Mouse (Mus musculus) midbrain, postnatal 0 days (tissue): Measurements from ENCODE around the gene Tnfrsf18. TPM values are rescaled to one million over a fixed set of nuclear protein-coding genes. Genes with fewer than 3 reads are reported as not detected.

ENCODE experiments used
- ATAC-seq: fragments of 200-750 bp; cut with Nextera tagmentation; 2 replicates; pipeline ENCODE4 v1.8.0; 2017; ENCODE audit warnings: moderate number of reproducible peaks, mild to moderate bottlenecking, moderate TSS enrichment, moderate library complexity; ENCODE audit not compliant: low FRiP score
- DNase-seq: peaks from one replicate; pipeline ENCODE4 v3.0.0-alpha.2; 2015; ENCODE audit warnings: low spot score
- H3K27ac ChIP-seq: fragments of 300-500 bp; sonication (generic); 2 replicates; pipeline ENCODE4 v1.5.1; 2014; ENCODE audit warnings: low read depth, mild to moderate bottlenecking, low read length, mixed read lengths
- H3K27me3 ChIP-seq: fragments of 300-500 bp; sonication (generic); 2 replicates; pipeline ENCODE4 v1.6.1; 2014; ENCODE audit warnings: low read length, control low read depth, mixed read lengths; ENCODE audit not compliant: insufficient read depth
- H3K36me3 ChIP-seq: fragments of 300-500 bp; sonication (generic); 2 replicates; pipeline ENCODE4 v1.6.1; 2014; ENCODE audit warnings: low read length, control low read depth, mixed read lengths; ENCODE audit not compliant: insufficient read depth
- H3K4me1 ChIP-seq: fragments of 300-500 bp; sonication (generic); 2 replicates; pipeline ENCODE4 v1.6.1; 2014; ENCODE audit warnings: mild to moderate bottlenecking, control low read depth, antibody characterized with exemption, low read length, mixed read lengths; ENCODE audit not compliant: insufficient read depth
- H3K4me2 ChIP-seq: fragments of 300-500 bp; sonication (generic); 2 replicates; pipeline ENCODE4 v1.6.1; 2014; ENCODE audit warnings: low read depth, mild to moderate bottlenecking, low read length, mixed read lengths; ENCODE audit not compliant: poor library complexity, severe bottlenecking
- H3K4me3 ChIP-seq: fragments of 300-500 bp; sonication (generic); 2 replicates; pipeline ENCODE4 v1.5.1; 2014; ENCODE audit warnings: low read depth, mild to moderate bottlenecking, low read length, moderate library complexity
- H3K9ac ChIP-seq: fragments of 300-500 bp; sonication (generic); replicated peaks from 2 replicates; pipeline ENCODE4 v1.6.1; 2014; ENCODE audit warnings: mild to moderate bottlenecking, low read length, moderate library complexity, mixed read lengths; ENCODE audit not compliant: poor library complexity, severe bottlenecking
- H3K9me3 ChIP-seq: fragments of 300-500 bp; sonication (generic); 2 replicates; pipeline ENCODE4 v1.6.1; 2016; ENCODE audit warnings: low read length, control low read depth
- CTCF ChIP-seq: IDR thresholded peaks from 2 replicates; pipeline ENCODE4 v1.5.1; 2016; ENCODE audit warnings: antibody characterized with exemption, mild to moderate bottlenecking
- WGBS: fragments of 180-500 bp; shearing (Covaris S2); extraction: QIAGEN DNeasy Blood & Tissue Kit; methylation state at CpG from one replicate; pipeline ENCODE4 v1.1.7; 2014; 5-methylcytosine and 5-hydroxymethylcytosine counted together
- polyA plus RNA-seq: library from polyadenylated mRNA; unstranded; fragments of >200 nt; fragmentation: Nextera tagmentation; extraction: Ambion mirVana; gene quantifications from 2 replicates; pipeline ENCODE4 v1.2.1, GENCODE M21; 2015
- total RNA-seq: library from RNA; depleted of rRNA; stranded (reverse); fragments of >200 nt; gene quantifications from 2 replicates; pipeline ENCODE4 v1.2.3, GENCODE M21; 2014; rRNA removed

Gene Tnfrsf18
- total RNA-seq (not detected in 2 replicates), polyA plus RNA-seq (1.5 and 2.2 TPM in 2 replicates)

DNA sequence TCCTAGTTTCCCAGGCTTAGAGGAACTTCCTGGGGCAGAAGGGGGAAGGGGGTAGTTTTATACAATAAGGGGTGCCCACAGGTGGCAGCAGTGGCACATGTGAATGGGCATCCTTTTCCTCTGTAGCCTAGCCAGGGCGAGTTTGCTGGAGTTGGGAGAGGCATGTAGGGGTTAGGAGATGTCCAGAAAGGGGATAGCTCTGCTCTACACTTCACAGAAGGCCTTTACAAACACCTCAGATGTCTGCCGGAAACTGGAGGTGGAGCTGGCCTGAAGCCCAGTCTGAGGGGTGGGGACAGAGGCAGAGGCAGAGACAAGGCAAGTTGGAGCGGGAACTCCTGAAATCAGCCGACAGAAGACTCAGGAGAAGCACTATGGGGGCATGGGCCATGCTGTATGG, at the start of gene Tnfrsf18:
Gene Tnfrsf18, plus strand, starts transcription at position 152 of the 400 bp plus-strand sequence.
- WGBS: 66% methylated on average over 4 of the region's 4 CpGs
- DNase-seq: no peak
- H3K27me3 ChIP-seq: no peaks in the 10 kb centered on the region

GRCm38 (mm10) chr4:155981436-155982082, 44.4 kb upstream of the Tnfrsf18 start:
- Histone ChIP-seq H3K4me2 (no peak overlapping the region), H3K36me3 (no peaks in the 10 kb centered on the region), H3K9ac (no peak overlapping the region), H3K4me1 (no peaks in the 10 kb centered on the region), H3K4me3 (no peak overlapping the region), H3K27me3 (no peaks in the 10 kb centered on the region), H3K9me3 (no peaks in the 10 kb centered on the region), H3K27ac (no peak overlapping the region)
- TF ChIP-seq CTCF: no peak
- DNase-seq (no peak), ATAC-seq (no peak)
- WGBS: 82% methylated on average over 12 of the region's 12 CpGs

More for the DNA sequence above, at the start of gene Tnfrsf18:
- Histone ChIP-seq H3K9ac (no peak within 1 kb of the TSS), H3K36me3 (peaks cover 21% of the 10 kb centered on the region), H3K4me3 (no peak within 1 kb of the TSS), H3K4me2 (no peak within 1 kb of the TSS), H3K27ac (no peak within 1 kb of the TSS), H3K4me1 (peaks cover 10% of the 10 kb centered on the region), H3K9me3 (no peaks in the 10 kb centered on the region)
- TF ChIP-seq CTCF: no peak
- ATAC-seq: no peak

DNA sequence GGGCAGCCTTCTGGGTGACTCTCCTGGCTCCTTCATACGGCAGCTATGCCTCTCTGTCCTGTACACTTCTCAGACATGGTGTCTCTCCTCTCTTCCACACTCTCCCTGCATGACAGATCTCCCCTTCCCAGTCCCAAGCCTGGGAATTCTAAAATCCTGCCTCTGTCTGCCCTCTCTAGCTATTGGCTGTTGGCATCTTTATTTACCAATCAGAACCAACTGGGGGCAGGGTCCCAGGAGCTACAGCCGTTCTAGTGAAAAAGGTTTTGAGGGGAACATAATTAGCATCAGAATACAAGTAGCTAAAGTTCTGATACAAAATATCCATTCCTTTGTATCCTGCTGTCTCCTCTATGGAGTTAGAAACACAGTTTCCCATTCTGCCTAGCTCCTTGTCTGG, 42.2 kb upstream of the Tnfrsf18 start:
- Histone ChIP-seq H3K9me3 (no peaks in the 10 kb centered on the region), H3K4me2 (no peak overlapping the region), H3K36me3 (no peaks in the 10 kb centered on the region), H3K27ac (no peak overlapping the region), H3K4me1 (no peaks in the 10 kb centered on the region), H3K27me3 (no peaks in the 10 kb centered on the region), H3K9ac (no peak overlapping the region), H3K4me3 (no peak overlapping the region)
- DNase-seq (no peak), ATAC-seq (no peak)
- TF ChIP-seq CTCF: no peak
- 5% methylated on average over 2 of the region's 2 CpGs for WGBS

DNA sequence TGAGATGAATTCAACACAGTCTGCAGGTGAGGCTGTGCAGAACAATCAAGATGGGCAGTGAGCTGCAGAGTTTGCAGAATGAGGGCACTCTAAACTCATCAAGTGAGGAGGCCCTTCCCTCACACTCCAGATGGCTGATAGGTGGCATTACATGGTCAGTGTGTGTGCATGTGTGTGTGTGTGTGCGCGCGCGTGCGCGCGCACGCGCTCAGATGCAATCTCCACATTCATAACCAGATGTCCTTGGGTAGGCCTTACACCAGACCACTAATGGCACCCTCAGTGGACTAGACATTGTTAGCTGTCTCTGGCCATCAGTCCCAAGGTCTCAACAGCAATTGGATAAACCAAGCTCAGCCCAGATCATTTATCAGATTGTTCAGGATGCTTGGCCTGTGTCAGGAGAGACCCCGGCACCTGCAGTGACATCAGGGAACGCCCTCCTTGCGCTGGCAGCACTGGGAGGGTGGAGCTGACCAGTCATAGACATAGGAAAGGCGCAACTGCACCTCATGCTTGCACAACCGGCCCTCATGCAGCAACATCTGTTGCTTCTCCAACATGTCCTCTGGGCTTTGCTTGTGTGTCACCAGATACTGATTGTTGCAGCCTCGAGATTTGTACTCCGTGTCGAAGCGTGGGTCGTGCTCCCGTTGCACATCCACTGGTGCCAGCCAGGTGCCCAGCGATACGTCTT, 34.6 kb upstream of the Tnfrsf18 start:
- 0 out of 2 replicates have a peak, but pooled peaks cover 3% of the 10 kb centered on the region for H3K36me3 ChIP-seq
- DNase-seq (no peak), ATAC-seq (peak; percentile 0; the same call in 1 of the 2 replicates)
- peak overlapping the region; percentile 95 for H3K4me2 ChIP-seq
- peak overlapping the region; percentile 73 for H3K4me3 ChIP-seq
- 86% methylated on average over 22 of the region's 22 CpGs for WGBS
- peak overlapping the region; percentile 72 for H3K9ac ChIP-seq
- H3K4me1 ChIP-seq: peaks cover 7% of the 10 kb centered on the region
- no peak for TF ChIP-seq CTCF
- H3K27me3 ChIP-seq: no peaks in the 10 kb centered on the region
- H3K9me3 ChIP-seq: no peaks in the 10 kb centered on the region
- H3K27ac ChIP-seq: peak overlapping the region; percentile 94

DNA sequence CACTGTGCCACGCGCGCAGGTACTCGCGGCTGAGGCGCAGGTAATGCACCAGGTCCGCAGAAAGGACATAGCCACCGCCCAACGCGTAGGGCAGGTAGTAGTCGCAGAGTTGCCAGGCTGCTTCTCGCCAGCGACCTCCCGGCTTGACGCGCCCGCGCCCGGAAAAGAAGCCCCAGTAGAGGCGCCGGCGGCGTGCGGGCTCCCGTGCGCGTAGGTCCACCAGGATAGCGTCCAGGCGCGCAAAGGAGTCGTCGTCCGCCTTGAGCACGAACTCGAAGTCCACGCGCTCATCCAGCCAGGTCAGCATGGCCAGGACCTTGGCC, 34.1 kb upstream of the Tnfrsf18 start:
- peak overlapping the region; percentile 95 for H3K4me2 ChIP-seq
- H3K9ac ChIP-seq: peak overlapping the region; percentile 72
- H3K36me3 ChIP-seq: 0 out of 2 replicates have a peak, but pooled peaks cover 7% of the 10 kb centered on the region
- TF ChIP-seq CTCF: no peak
- ATAC-seq: peak; percentile 14
- peak overlapping the region; percentile 94 for H3K27ac ChIP-seq
- peak overlapping the region; percentile 73 for H3K4me3 ChIP-seq
- no peaks in the 10 kb centered on the region for H3K9me3 ChIP-seq
- H3K4me1 ChIP-seq: peaks cover 7% of the 10 kb centered on the region
- WGBS: 26% methylated on average over 33 of the region's 37 CpGs
- no peaks in the 10 kb centered on the region for H3K27me3 ChIP-seq
- DNase-seq: no peak

DNA sequence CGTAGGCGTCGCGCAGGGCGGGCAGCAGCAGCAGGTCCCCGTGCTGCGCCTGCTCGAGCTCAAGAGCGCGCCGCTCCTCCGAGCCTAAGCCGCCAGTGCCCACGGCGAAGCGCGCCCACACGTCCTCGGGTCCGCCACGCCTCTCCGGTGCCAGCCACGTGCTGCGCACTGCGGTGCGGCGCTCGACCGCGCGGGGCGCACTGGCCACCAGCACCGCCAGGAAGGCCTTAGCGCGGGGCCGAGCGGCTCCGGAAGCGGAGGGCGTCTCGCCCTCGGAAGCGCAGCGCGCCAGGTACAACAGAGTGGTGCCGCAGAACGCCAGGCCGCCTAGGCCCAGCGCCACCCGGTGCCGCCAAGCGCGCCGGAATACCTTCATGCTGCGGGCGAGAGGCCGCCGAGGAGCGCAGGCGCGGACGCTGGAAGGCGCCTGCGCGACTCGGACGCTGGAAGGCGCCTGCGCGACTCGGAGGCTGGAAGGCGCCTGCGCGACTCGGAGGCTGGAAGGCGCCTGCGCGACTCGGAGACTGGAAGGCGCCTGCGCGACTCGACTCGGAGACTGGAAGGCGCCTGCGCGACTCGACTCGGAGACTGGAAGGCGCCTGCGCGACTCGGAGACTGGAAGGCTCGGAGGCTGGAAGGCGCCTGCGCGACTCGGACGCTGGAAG, 33.6 kb upstream of the Tnfrsf18 start, which contains the start of the genes B3galt6 and Sdf4:
Gene B3galt6, minus strand, starts transcription at position 409 of the 665 bp plus-strand sequence.
Gene Sdf4, plus strand, starts transcription at position 632 of the 665 bp plus-strand sequence.
- peak; percentile 78 for TF ChIP-seq CTCF
- peaks cover 7% of the 10 kb centered on the region for H3K4me1 ChIP-seq
- peak within 1 kb of the TSS; percentile 95 for H3K4me2 ChIP-seq
- H3K27me3 ChIP-seq: no peaks in the 10 kb centered on the region
- peak within 1 kb of the TSS; percentile 77 for H3K9ac ChIP-seq
- H3K36me3 ChIP-seq: peaks cover 12% of the 10 kb centered on the region; the same call in 1 of the 2 replicates
- peak; percentile 88 for DNase-seq
- H3K9me3 ChIP-seq: no peaks in the 10 kb centered on the region
- peak within 1 kb of the TSS; percentile 94 for H3K27ac ChIP-seq
- WGBS: under 1% methylated on average over 99 of the region's 99 CpGs
- ATAC-seq: peak; percentile 90
- peak within 1 kb of the TSS; percentile 73 for H3K4me3 ChIP-seq
